Mouse (Mus musculus) mouse trophoblast stem cell (cell line): ENCODE measurements around the gene Gfra1.

Experiments used
- in situ Hi-C, 2 experiments: fragments of 300-500 bp; cut with MseI, MboI; formaldehyde crosslinking; loops; 2 replicates in 1 of 2; 3 replicates in 1 of 2; pipeline ENCODE4 v1.15.1; 2025

Gene Gfra1

DNA sequence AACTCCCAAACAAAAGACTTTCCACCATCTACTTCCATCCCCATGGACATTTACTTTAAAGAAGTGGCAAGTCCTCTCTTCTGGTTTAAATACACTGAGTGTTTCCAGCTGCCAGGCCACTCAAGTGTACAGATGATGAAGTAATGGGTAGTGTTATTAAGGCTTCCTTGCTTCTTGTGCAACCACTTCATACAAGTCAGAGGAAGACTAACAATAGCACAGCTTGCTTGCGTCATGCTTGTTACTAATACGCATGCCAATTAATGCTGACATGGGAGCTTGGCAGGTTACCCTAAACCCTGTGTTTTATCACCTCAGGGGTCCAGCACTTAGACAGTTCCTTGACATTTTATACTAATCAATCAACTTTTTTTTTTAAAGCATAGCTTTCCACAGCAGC lies 196.5 kb downstream of the Gfra1 start:
- in situ Hi-C loops = no loop called here

DNA sequence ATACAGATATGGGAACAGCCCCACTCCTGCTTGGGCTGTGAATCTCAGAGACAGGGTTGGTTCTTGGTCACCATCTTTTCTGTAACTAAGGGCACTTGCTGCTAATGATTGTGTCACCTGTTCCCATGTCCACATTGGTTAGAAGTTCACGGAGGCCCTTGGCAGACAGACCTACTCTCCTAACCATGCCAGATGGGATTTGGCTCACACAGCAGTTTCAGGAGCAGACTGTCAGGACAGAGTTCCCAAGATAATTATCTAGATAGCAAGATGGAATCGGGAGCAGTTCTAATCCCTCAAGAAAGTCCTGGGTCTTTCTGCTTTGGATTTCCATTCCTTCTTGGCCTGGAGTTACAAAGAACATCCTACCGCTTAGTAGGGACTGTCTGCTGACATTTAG lies 199.2 kb downstream of the Gfra1 start:
- in situ Hi-C loops = no loop called here

DNA sequence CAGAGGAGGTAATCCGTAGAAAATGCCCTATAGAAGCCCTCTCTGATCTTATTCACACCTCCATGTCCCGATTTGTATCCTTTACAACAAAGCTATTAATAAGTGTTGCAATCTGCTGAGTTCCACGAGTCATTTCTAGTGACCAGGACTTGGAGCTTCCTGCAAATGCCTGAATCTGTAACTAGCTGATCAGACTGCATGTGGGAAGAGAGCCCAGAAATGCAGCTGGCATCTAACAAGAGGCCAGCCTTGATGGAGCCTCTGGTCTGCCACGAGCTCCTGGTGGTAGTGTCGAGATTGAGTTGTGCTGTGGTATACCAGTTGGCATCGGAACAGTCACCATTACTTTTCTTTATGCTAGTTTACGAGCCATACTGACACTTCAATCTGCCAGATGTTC lies 200.3 kb downstream of the Gfra1 start:
- in situ Hi-C loops = no loop called here

DNA sequence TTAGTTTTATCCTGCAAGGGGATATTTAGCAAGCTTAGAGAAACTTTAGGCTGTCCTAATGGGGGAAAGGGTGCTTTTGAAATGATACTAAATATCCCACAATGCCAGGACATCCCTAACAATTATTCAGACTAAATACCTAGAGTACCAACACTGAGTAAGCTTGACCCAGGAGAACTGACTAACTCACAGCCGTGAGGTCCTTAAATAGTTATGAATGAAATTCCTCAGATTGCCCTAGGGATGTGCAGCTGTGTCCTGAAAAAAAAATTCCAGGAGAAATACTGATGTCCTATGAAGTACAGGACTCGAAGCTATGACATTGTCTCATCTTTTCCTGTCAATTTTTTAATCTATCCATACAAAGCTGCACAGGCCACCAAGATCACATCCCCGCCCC lies 201.5 kb downstream of the Gfra1 start:
- in situ Hi-C loops = no loop called here

DNA sequence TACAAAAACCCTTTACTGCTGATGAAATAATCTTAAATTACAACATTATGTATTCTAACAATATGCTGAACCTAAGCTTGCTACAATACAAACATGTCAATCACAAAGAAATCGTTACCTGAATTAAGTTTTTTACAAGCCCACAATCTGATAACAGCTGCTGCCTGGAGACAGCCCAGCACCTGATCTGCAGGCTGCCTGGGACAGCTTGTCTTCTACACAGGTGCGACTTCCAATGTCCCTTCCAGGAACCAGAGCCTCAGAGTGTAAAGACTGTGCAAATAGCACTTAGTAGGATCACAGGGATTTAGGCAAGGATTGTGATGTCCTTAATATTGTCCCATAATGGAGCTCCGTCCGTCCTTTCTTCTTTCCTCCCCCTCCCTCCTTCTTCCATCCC lies 204.0 kb downstream of the Gfra1 start:
- in situ Hi-C loops = no loop called here

DNA sequence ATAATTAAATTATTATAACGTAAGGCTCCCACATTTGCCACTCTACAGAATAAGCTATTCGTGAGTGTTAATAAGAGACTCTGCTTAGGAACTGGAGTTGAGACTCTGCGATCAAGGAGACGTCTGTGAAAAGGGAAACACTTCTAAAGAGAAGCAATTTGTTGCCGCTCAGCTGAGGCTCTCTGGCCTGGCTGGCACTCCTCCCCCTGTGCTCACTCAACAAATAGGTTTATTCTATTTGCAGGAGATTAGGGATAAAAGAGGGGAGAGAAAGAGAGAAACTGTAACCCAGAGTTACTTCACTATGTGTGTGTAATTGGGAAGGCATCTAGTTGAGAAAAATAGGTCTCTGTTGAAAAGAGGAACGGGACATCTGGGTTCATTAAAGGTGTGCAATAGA lies 204.6 kb downstream of the Gfra1 start:
- in situ Hi-C loops = no loop called here

DNA sequence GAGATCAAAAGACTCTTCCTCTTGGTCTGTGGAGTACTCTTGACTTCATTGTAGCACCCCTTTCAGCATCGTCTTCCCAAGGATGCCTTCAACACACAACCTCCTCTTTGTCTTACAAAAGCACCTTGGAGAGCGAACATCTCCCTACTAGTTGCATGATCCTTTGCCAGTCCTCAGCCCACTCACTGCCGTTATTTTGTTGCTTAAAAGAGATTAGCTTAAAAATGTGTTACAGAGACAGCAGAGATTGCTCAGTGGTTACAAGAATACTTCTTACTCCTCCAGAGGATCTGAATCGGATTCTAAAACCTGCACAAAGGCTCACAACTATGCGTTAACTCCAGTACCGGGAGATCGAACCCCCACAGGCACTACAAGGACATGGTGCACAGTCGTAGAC lies 205.5 kb downstream of the Gfra1 start:
- in situ Hi-C loops = no loop called here

DNA sequence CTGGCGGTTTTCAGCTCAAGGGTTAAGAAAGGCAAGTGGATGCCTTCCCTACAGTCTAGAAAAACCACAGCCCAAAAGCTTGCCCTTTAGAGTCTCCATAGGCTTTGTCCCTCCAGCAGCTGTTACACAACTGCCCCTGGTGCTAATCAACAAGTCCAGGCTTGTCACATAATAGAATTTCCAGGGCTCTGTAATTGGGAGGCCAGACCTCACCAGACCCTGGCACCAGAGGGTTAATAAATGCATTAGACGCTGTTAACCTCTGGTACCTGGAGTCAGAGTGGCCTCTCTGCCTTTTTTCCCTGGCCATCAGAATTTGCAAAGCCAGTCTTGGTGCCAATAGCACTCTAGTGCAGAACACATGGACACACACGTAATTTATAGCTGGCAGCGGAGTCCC lies 211.6 kb downstream of the Gfra1 start:
- in situ Hi-C loops = no loop called here

DNA sequence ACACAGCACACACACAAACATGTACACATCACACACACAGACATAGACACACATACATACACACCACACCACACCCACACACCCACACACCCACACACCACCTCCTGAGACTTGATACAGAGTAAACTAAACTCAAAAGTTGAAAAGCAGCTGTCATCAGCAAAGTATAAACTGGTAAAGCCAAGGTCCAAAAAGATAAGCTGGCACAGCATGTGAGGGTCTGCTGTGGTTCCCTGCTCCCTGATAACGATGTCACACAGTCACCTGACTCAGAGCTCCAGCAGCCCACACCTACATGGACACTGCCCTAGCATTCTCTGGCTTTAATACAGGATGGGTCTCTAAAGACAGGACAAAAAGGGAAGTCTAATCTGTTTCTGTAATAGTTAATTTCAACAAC lies 212.1 kb downstream of the Gfra1 start:
- in situ Hi-C loops = no loop called here

DNA sequence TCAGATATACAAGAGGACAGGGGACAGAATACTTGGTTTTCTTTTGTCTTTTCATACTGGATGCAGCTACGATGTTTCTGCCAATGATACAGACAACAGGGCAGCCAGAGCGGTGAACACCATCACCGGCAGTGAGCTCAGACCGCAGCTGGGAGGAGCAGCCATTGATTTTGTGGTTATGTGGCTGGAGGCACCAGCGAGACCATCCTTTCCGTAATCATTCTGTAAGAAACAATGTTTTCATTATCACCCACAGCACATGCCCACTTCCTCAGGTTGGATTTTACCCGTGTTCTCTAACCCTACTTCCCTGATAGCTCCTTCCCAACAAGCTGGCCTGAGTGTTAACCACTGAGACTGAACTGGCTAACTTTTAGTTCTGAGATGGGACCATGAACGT lies 217.4 kb downstream of the Gfra1 start:
- in situ Hi-C loops = no loop called here

DNA sequence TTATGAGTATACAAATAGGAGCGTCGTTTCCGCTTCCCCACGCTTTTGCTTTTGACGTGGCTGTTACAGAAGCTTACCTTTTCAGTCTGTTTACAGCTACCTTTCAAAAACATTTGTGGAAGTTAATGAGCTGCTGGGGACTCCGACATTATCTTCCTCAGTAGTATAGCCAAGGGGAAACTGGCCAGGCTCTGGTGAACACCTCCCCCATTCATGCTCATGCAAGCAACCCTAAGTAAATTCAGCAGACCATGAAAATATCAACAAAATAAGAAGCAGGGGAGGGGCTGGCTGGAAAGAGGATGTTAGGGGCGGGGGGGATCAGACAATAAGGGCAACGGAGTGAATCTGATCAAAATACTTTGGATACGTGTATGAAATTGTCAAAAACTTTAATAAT lies 228.0 kb downstream of the Gfra1 start:
- in situ Hi-C loops = no loop called here

DNA sequence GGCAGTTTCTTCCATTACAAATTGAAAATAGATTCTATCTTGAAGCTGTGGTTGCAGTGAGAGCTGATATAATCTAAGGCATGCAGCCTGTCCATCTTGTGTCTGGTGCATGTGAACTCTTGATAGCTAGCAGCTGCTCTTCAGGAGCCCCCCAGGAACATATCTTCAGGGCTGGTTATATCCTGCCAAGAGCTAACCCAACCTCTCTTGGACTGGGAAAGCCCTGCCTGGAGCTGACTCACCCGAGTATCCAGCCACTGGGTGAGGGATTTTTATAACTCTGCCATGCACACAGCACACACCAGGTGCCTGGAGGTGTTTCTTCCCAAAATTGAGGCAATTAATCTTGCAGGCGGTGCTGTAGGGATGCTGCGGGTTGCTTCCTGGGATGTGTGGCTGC lies 228.8 kb downstream of the Gfra1 start:
- in situ Hi-C loops = no loop called here

DNA sequence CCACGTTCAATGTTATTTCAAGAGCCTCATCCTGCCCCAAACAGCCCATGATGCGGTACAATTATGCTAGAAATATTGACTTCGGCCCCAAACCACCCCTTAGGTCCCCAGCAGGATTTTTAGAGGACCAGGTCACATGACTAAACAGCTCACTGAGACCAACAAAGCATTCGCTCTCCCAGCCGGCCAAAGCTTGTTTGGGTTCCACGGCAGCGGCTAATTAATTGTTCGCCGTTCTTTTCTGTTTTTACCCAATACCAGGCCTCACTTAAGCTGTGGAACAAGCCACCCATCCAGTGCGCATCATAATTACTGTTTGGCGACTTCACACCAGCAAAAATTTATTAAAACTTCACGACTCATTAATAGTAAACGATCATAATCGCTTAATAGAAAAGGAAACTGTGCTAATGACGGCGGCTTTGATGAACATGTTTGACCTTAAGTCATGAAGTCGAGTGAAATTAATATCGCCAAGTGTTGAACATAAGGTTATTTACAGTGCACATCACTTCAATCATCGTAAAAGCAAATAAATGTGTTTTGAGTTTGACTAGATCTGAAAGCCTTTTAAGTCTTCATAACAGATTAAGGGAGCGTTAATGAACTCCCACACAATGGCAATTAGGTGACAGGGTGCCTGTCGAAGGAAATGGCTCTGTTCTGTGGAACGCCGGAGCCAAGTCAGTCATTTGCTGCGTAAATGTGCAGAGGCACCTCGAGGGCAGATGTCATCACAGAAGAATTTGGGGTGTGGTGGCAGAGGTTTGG lies 235.5 kb downstream of the Gfra1 start:
- in situ Hi-C loops = no loop called here

DNA sequence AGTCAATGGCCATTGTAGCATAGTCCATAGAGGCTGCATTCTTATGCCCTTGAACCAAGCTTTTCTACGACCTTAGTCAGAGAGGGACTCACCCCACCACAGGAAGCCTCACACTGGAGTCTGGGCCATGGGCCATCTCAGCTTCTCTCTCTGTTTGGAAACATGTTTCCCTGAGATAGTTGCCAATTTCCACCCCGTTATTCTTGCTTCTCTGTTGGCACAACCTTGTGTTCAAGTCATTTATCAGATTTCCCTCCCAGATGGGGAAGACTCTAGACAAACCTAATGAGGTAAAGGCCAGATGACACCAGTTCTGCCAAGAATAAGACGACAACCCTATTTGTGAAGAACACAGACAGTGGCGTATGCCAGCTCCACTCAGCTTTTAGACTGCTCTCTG lies 238.1 kb downstream of the Gfra1 start:
- in situ Hi-C loops = no loop called here

DNA sequence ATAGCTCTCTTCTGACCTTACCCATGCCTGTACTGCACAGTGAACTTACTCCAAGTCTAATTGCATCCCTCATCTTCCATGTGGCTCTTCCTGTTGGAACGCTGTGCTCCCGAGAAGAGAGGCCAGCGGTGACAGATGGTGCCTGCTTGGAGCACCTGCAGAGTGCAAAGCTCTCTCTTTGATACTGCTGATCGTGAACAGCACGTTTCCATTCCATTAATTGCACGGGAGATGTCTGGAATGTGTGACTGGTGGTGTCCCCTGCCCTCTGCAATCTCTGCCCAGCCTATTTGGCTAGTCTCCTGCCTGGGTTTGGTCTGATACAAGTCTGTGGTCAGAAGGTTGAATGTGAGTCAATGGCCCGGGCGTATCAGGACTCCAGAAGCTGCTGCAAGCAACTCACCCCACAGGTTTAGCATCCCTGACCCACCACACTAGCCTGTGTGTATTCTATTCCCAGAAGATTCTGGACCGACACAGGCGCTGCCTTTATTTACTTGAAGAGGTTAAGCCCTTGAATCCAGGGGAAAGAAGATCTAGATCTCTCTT lies 249.1 kb downstream of the Gfra1 start:
- in situ Hi-C loops = no loop called here

DNA sequence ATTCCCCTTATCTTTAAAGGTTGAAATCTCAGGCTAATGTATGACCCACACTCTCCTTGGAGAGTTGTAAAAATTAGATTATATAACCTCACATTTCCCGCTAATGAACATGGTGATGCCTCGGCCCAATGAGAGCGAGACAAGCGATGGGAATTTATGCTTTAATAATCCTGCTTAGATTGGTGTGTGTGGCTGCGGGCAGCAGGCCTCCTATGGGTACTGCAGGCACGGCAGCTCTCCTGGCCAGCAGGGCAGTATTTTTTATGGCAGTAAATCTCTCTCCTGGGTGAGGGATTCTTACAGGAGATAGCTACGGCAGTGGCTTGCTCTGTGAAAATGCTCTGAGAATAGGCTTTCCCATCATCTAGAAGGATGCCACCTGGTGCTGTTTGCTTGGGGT lies 250.2 kb downstream of the Gfra1 start:
- in situ Hi-C loops = no loop called here

DNA sequence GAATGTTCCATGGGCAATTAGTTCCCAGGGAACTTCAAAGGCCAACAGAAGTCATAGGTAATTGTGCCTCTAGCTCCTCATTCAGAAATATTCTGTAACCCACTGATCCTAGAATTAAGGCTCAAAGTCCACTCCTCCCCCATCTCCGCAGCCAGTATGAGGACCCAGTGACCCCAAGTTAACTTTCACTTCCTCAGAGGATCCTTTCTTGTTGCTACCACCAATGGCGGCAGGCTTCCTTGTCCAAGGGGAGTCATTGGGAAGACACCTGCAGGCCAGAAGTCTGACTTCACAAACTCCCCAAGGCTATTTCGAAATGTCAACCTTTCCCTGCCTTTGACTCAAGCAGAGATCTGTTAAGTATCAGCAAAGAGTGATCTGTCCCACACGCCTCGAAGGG lies 253.1 kb downstream of the Gfra1 start:
- in situ Hi-C loops = no loop called here

DNA sequence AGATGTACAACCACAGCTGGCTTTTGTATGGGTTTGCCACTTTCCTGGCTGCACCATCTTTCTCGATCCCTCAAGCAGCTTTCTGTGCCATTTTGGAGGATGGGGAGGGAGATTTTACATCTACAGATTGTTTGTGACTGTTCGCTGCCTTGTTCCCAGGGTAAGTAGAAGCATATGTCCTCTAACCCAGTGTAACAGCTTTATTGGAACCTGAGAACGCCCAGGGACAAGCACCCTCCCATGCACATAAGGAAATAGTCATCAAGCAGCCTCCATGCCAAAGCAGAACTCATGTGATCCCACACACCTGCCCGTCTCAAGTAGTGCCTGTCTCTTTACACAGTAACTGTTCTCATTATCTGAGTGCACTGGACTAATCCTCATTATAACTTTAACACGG lies 256.0 kb downstream of the Gfra1 start:
- in situ Hi-C loops = no loop called here

DNA sequence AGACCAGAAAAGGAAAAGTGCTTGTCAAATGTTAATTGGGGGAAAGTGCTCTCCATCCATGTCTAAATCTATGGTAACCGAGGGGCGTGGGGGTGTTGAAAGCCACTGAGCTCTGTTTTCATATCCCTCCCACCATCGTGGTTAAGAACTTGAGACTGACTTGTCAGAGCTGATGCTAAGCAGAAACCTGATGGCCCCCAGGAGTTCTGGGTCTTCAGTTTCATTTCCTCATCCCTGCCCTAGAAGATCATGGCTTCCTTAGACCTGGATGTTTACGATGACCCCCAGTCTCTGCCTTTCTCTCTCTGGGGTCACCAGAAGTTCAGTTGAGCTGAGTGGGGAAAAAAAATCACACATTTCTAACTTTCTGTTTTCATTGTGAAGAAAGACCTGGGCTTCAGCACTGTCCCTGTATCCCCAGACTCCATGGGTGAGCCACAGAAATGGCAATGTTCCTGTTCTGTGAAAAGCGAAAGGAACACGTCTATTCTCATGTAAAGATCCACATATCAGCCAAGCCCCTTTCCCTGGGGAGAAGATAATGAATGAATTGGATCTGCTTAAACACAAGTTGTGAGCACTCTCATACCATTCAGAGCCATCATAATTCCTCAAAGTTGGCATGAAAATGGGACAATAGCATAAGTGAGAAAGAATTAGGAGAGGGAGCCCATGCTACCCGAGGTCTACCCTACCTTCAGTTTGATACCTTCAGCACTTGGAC lies 261.8 kb downstream of the Gfra1 start:
- in situ Hi-C loops = no loop called here

DNA sequence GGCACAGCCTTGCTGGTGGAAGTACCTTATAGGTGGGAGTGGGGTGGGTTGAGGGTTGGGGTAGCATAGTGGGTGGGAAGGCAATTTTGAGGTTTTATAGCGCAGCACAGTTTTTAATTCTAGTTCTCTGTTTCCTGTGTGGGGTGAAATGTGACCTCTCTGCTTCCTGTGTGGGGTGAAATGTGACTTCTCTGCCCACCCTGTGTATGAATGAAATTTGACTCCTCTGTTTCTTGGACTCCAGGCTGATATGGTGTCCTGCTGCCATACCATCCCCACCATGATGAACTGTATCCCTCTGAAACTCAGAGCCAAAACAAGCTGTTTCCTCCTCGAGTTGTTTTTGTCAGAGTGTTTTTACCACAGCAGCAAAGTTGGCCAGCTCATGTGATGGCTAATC lies 264.8 kb downstream of the Gfra1 start:
- in situ Hi-C loops = no loop called here

DNA sequence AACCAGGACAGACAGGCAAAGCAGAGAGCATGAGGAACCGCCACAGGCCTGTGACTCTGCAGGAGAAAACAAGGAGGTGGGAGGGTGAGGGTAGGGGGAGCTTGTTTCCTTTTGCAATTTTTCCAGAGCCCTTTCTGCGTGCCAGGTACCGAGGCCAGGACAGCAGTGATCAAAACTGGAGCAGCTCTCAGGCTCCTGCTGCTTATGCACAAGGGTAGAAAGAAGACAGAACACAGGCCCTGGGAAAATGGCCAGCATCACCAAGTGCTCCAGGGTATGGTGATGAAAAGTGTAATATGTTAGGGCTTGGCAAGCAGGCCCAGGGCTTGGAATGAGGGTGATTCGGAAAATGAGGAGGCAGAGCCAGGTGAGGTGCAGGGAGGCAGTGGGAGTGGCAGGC lies 269.2 kb downstream of the Gfra1 start:
- in situ Hi-C loops = no loop called here
